Mouse (Mus musculus) left cerebral cortex, adult 9 months (tissue): ENCODE results near the gene Mpp2.

ENCODE experiments used
- DNase-seq, 2 experiments: peaks; one replicate each; pipeline ENCODE4 v3.0.0; 2022; ENCODE audit warnings: low spot score in 2 of 2

The Mpp2 gene

DNA sequence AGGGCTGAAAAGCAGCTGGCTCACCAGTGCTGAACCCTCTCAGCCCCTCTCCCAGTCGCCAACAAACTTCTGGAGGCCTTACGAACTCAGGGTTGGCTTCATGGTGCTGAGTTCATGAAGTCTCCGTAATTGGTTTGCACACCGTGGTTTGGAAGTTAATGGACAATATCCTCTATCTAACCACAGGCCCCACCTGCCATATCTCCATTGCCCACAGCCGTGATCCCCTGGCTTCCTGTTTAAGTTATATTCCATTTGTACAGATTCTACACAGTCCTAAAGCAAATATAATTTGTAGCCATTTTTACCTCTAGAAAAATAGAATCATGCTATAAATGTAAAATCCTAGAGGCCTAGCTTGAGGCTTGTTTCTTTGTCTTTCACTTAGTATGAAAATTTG is 15.6 kb downstream of the Mpp2 start:
- DNase-seq: no peak

- DNase-seq: no peak
These were observed 17.9 kb downstream of the Mpp2 start for GRCm38 (mm10) chr11:102070426-102070825.

DNA sequence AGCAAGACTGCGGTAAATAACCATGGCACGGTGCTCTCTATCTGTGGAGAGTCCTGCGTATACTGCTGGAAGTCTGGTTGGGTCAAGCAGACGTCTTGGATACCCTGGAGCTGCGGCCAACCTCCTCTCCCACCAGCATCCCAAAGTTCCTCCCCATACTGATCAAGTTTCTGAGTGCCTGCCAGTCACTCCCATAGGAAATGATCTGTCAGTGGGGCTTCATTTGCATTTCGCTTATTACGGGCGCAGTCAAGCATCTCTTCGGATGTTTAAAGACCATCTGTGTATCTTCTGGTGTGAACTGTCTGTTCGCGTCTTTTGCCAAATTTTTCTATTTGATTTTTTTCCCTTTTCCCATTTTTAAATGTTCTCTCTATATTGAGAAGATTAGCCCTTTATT is 18.7 kb downstream of the Mpp2 start:
- DNase-seq: no peak

GRCm38 (mm10) chr11:102068969-102069368 is 19.3 kb downstream of the Mpp2 start:
- DNase-seq: no peak

DNA sequence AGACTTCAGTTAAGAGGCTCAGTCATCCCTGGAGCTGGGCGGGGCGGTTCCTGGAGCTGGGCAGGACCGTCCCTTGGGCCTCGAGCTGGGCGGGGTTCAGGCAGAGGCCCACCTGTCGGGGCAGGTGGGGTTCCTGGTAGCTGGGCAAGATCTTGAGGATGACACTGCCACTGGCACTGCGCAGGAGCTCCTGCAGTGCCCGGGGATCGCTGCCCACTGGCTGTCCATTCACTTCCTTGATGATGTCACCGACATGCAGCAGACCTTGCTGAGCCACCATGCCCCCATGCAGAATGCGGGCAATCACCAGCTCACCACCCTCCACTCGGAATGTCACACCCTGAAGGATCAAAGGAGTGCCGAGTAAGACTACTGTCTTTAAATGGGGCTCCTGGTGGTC is 25.2 kb downstream of the Mpp2 start:
- DNase-seq: no peak

- no peak for DNase-seq
These were observed 26.3 kb downstream of the Mpp2 start for GRCm38 (mm10) chr11:102061941-102062473.

GRCm38 (mm10) chr11:102061236-102061940 is 26.9 kb downstream of the Mpp2 start:
- DNase-seq: peak; percentile 43 to 86

DNA sequence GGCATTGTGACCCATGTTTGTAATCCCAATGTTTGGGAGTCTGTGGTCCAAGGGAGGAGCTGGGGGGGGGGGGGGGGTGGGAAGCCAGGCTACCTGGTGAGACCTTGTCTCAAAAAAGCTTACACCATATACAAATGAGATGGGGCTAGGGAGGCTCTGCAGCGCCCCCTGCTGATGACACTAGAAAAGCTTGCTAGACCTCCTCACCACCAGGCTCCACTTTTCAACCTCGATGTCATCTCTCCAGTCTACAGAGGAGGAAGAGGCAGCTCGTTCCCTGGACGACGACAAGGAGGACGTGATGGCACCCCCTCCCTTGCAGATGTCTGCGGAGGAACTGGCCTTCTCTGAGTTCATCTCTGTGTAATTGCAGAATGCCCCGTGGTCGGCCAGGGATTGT is 34.5 kb downstream of the Mpp2 start:
- DNase-seq: peak in 1 of 2 experiments; percentile 55

DNA sequence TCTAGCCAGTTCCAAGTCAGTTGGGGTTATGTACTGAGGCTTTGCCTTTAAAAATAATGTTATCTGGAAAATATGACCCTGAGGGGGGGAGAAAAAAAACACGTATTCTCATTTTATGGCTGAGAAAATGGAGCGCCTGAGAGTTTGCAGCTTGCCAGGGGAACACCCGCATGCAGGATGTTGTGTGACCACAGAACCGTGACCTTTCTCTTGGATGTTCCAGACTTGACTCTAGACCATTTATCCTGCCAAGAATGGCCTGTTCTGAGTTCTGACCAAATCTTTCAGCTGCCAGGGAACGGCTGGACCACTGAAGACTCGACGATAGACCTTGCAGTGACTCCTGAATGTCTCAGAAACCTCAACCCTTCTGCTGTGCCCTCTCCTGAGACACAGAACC is 35.1 kb downstream of the Mpp2 start:
- DNase-seq: no peak

DNA sequence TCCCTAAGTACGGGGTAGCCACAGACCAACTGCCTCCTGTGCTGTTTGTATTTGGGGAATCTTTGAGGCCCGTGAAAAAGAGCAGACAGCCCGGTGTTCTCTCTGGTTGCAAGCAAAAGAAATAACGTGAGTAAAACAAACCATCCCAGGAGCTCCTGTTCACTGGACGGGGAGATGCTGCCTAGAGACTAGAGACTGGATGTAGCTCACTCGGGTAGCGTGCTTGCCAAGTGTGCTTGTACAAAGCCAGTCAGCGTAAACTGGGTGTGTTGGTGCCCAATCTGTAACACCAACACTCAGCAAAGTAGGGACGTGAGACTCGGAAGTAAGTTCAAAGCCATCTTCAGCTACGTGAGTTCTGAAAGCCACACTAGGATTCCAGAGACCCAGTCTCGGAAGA is 35.6 kb downstream of the Mpp2 start:
- DNase-seq: no peak

DNA sequence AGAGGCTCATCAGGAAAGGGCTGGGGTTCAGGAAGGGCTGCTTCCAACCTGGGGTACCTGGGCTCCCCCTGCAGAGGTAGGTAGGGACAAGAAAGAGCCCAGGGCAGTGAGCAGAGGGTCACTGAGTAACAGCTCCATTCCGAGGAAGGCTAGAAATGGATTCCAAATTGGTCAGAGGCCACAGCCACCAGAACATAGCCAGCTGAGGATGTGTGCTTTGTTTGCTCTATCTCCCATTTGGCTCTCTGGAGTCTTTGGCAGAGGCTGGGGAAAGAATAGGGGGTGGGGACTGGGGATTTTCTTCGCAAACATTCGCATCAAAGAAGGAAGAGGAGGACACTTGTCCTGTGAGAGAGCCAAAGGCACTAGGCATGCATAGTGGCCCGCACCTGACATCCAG is 36.4 kb downstream of the Mpp2 start:
- no peak for DNase-seq

- no peak for DNase-seq
These were observed 36.8 kb downstream of the Mpp2 start for GRCm38 (mm10) chr11:102051541-102051940.

- no peak for DNase-seq
These were observed 38.3 kb downstream of the Mpp2 start for GRCm38 (mm10) chr11:102049875-102050482.

GRCm38 (mm10) chr11:102046607-102047006 is 41.7 kb downstream of the Mpp2 start:
- no peak for DNase-seq

DNA sequence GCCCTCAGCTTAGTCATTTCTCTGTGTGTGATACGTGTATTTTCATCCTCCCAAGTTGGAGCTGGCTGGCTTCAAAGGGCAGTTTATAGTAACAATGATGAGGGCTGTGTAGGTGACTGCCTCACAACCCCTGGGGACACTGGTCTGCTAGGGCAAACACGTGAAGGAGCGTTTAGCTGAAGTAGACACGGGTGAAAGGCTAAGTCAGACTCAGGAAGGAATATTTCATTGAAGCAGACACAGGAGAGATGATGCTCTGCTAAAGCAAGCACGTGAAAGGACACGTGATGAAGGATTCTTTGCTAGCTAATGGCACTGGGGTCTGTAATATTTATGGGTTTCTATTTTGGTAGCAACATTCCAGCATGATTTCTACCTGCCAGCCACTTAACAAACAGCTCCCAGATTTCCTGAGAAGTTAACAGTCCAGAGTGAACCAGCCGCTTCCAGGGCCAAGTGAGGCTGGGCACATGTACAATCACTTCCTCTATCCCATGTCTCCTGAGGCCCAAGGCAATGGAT is 43.6 kb downstream of the Mpp2 start:
- DNase-seq: no peak

DNA sequence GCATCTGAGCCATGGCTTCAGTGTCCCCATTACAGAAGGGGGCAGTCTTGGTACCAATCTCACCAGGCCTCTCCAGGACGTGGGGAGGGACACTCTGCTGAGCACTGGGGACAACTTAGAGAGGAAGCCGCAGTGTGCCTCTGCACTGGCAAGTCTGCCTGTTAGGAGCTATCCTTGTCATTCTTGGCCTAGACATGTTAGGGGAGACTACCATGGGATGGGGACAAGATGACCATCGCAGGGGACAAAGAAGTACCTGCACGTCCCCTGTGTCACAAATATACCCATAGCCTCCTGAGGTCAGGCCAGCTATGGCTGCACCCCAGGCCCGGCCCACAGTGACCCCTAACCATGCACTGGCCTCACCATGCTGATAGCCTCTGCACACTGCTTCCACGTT is 44.9 kb downstream of the Mpp2 start:
- DNase-seq: no peak

- DNase-seq: no peak
These were observed 45.3 kb downstream of the Mpp2 start for GRCm38 (mm10) chr11:102042971-102043370.

DNA sequence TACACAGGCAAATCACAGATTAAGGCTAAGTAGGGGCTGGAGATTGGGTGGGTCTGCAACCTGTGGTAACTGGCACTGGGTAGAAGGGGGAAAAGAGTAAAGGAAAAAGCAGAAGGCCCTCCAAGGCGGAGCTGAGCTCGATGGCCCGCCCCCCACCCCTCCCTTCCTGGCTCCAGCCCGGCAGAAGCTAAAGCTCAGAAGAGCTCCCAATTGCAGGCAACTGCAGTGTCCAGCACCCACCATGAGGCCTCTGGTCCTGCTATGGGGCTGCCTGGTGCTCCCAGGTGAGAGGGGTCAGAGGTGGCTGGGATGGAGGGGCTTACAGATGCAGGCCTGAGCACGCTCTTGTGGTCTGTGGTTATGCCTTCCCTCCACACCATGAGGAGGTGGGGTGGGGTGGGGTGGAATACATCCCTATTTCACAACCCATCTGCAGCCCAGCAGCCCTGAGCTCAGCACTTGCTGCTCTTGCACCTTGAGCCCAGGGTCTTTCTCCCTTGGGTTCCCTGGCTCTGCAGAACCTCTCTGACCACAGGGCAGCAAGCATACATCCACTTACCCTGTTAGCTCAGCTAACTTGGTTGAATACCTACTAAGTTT is 46.9 kb downstream of the Mpp2 start, which contains the start of gene Cd300lg:
Gene Cd300lg, plus strand, starts transcription at position 160 of the 600 bp plus-strand sequence.
- no peak for DNase-seq

- no peak for DNase-seq
These were observed 47.7 kb downstream of the Mpp2 start for GRCm38 (mm10) chr11:102040646-102041045.

DNA sequence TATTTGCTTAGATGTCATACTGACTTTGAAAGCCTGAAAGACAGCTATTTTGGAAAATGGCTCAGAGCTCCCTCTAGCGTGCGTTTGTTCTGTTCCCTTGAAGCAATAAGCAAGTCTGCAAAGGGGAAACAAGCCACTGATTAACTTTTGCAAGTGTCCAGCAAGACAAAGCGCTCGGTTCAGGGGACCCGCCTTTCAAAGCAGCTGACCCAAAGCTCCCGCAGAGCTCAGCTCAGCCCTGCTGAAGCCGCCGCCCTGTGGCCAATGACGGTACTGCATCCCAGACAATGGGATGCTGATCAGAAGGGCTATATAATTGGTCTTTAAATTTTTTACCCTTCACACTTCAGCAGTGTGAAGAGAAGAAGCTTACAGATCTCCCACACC is 48.2 kb downstream of the Mpp2 start:
- DNase-seq: peak in 1 of 2 experiments; percentile 70

DNA sequence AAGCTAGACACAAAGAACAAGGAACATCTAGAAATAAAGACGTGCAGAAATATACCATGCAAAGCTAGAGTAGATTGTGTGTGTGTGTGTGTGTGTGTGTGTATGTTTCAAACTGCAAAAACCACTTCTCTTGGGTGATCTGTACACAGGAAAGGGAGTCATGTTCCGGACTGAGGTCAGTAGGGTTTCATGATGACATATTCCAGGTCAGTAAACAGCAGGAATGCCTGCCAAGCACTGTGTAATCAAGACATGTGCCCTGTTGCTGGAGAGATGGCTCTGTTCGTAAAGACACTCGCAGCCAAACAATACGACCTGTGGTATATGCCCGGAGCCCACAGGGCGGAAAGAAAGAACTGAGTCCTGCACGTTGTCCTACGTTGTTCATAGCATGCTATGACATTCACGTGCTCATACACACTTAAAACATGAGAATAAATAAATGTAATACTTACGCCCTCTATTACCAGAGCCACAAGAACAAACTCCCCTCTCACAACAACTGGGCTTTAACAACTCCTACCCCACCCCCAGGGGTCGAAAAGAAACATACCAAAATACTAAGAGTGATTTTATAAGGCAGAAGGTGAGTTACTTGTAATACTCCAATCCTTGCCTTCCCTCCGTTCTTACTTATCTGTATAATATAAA is 48.7 kb downstream of the Mpp2 start:
- DNase-seq: no peak

DNA sequence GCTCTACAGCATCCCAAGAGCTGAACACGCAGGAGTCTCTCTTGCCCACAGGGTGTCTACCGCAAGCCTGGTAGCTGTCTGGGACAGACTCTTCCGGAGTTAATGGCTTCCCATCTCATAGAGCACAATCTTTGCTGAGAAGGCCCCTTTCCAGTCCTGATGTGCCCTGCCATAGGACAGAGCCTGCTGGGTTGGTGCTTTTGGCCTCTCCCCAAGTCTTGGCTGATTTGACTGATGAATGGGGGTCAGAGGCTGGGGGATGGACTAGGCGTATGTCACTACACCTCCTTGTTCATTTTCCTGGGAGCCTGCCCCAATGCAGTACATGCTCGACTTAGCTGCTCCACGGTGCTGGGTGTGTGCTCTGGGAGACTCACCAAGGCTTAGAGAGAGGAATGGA is 50.5 kb downstream of the Mpp2 start:
- no peak for DNase-seq
